Mouse (Mus musculus) effector memory CD4-positive, alpha-beta T cell, adult 5 months (primary cell): ENCODE data around the gene Zfand3. TPM values are rescaled to one million over a fixed set of nuclear protein-coding genes. Genes with fewer than 3 reads are reported as not detected.

ENCODE experiments used
- polyA plus RNA-seq: library from polyadenylated mRNA; unstranded; fragments of 100-300 nt; shearing (Covaris generic); gene quantifications from one replicate; pipeline ENCODE4 v1.2.1, GENCODE M21; 2017

Zfand3 gene
- polyA plus RNA-seq: 21.6 TPM

DNA sequence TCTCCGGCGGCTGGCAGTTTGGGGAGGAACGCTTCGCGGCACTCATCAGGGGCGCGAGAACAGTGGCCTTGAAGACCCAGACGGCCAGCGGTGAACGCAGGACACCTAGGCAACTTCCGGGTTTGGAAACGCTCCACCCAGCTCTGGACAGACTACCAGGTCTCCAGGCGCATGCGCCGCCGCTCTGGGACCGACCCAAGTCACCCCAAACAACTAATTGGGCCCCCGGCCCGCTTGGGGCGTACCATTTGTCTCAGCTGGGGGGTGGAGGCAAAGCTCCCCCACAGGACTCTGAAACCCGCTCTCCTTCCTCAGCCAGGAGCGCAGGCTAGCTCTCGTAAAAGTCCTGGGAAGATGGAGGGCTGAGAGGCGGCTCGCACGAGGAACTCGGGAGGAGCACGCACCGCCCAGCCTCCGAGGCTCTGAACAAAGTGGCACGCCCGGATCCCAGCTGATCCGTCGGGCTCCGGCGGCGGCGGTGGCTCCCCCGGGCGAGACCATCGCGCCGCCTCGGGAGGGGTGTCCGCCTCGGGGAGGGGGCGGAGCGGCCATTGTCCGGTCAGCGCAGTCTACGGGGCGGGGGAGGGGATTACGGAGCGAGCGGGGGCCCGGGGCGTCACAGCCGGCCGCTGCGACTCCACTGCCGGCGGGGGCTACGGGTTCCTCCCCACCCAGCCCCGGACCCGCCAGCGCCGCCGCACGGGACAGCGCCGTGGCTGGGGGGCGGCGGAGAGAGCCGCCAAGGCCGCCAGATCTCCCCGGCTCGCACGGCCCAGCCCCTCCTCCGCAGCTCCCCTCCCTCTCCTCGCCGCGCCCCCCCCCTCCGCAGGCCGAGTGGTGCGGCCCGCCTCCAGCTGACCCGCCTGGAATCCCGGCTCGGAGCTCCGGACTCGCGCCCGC is at the start of gene Zfand3:
TSS of gene Zfand3 (plus strand) at position 531 of the 900 bp plus-strand sequence.

GRCm38 (mm10) chr17:29970037-29970555 is 34.4 kb upstream of the Zfand3 start, which contains the start of gene Mdga1:
TSS of gene Mdga1 (minus strand) at chr17:29970087.

Other genes starting within 250 kb of the Zfand3 start
- gene Mdga1, start 34.6 kb upstream of the Zfand3 start, polyA plus RNA-seq: not detected